Mouse (Mus musculus): ENCODE data around the gene Cmtm3.

Gene Cmtm3

GRCm38 (mm10) chr8:104341678-104342077 is 2.5 kb downstream of the Cmtm3 start:
- no peak for DNase-seq (ENCODE audit: low spot score in 2 of 2)

- no peak for DNase-seq (ENCODE audit: low spot score in 2 of 2)
Measured at GRCm38 (mm10) chr8:104342426-104342825, 3.2 kb downstream of the Cmtm3 start.

- DNase-seq (ENCODE audit: low spot score in 2 of 2), result peak; percentile 81 to 90
Measured at GRCm38 (mm10) chr8:104343957-104344356, 4.7 kb downstream of the Cmtm3 start.

GRCm38 (mm10) chr8:104344622-104345021 is 5.4 kb downstream of the Cmtm3 start:
- no peak for DNase-seq (ENCODE audit: low spot score in 2 of 2)

GRCm38 (mm10) chr8:104346706-104347105 is 7.5 kb downstream of the Cmtm3 start:
- no peak for DNase-seq (ENCODE audit: low spot score in 2 of 2)

- DNase-seq (ENCODE audit: low spot score in 2 of 2), result no peak
Measured at GRCm38 (mm10) chr8:104348971-104349370, 9.8 kb downstream of the Cmtm3 start.

GRCm38 (mm10) chr8:104350047-104350446 is 10.8 kb downstream of the Cmtm3 start:
- no peak for DNase-seq (ENCODE audit: low spot score in 2 of 2)

GRCm38 (mm10) chr8:104353186-104353585 is 14.0 kb downstream of the Cmtm3 start:
- DNase-seq (ENCODE audit: low spot score in 2 of 2), result no peak

- no peak for DNase-seq (ENCODE audit: low spot score in 2 of 2)
Measured at GRCm38 (mm10) chr8:104354504-104354903, 15.3 kb downstream of the Cmtm3 start.

- DNase-seq (ENCODE audit: low spot score in 2 of 2), result no peak
Measured at GRCm38 (mm10) chr8:104358637-104359036, 19.4 kb downstream of the Cmtm3 start.

- no peak for DNase-seq (ENCODE audit: low spot score in 2 of 2)
Measured at GRCm38 (mm10) chr8:104359778-104360456, 20.7 kb downstream of the Cmtm3 start.

- no peak for DNase-seq (ENCODE audit: low spot score in 2 of 2)
Measured at GRCm38 (mm10) chr8:104365695-104366094, 26.5 kb downstream of the Cmtm3 start.

- no peak for DNase-seq (ENCODE audit: low spot score in 2 of 2)
Measured at GRCm38 (mm10) chr8:104367398-104367797, 28.2 kb downstream of the Cmtm3 start.

- no peak for DNase-seq (ENCODE audit: low spot score in 2 of 2)
Measured at GRCm38 (mm10) chr8:104369591-104369990, 30.4 kb downstream of the Cmtm3 start.

GRCm38 (mm10) chr8:104370071-104370470 is 30.9 kb downstream of the Cmtm3 start:
- DNase-seq (ENCODE audit: low spot score in 2 of 2), result no peak

GRCm38 (mm10) chr8:104371121-104371520 is 31.9 kb downstream of the Cmtm3 start:
- no peak for DNase-seq (ENCODE audit: low spot score in 2 of 2)

- peak in 1 of 2 experiments; percentile 39 for DNase-seq (ENCODE audit: low spot score in 2 of 2)
Measured at GRCm38 (mm10) chr8:104373779-104374178, 34.6 kb downstream of the Cmtm3 start.

- no peak for DNase-seq (ENCODE audit: low spot score in 2 of 2)
Measured at GRCm38 (mm10) chr8:104374269-104374668, 35.1 kb downstream of the Cmtm3 start.

- DNase-seq (ENCODE audit: low spot score in 2 of 2), result no peak
Measured at GRCm38 (mm10) chr8:104374864-104375846, 35.9 kb downstream of the Cmtm3 start.

GRCm38 (mm10) chr8:104375959-104376358 is 36.7 kb downstream of the Cmtm3 start:
- no peak for DNase-seq (ENCODE audit: low spot score in 2 of 2)

- DNase-seq (ENCODE audit: low spot score in 2 of 2), result no peak
Measured at GRCm38 (mm10) chr8:104376669-104377068, 37.5 kb downstream of the Cmtm3 start.

- no peak for DNase-seq (ENCODE audit: low spot score in 2 of 2)
Measured at GRCm38 (mm10) chr8:104379301-104379836, 40.2 kb downstream of the Cmtm3 start.
